Mouse (Mus musculus) MN1 (cell line): Measurements from ENCODE around the gene Fam20a.

Experiments used
- DNase-seq: peaks from one replicate; pipeline ENCODE4 v3.0.0-alpha.2; 2016; ENCODE audit warnings: low spot score

Gene Fam20a

DNA sequence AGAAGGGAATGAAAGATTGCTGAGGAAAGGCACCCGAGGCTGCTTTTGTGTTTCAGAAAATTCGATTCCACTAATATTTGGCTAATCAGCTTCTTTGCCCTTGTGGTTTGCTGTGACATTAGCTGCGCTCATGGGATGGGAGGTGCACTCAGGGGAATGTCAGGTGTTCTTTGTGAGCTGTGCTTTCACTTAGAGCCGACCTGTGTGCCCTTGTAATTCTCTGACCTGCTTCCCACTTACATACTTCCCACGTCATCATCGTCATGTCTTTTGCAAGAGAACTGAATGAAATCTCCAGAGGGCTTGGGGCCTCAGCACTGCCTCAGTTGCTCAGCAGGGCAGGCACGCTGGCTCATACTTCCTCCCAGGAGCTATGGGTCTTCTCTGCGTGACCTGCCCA is 68.9 kb downstream of the Fam20a start:
- DNase-seq: no peak

- DNase-seq: no peak
Observed at GRCm38 (mm10) chr11:109652505-109652904, 69.6 kb downstream of the Fam20a start.

GRCm38 (mm10) chr11:109651566-109652024 is 70.5 kb downstream of the Fam20a start:
- DNase-seq: no peak

GRCm38 (mm10) chr11:109650788-109651565 is 71.1 kb downstream of the Fam20a start:
- peak; percentile 96 for DNase-seq

GRCm38 (mm10) chr11:109649975-109650701 is 71.9 kb downstream of the Fam20a start:
- peak; percentile 93 for DNase-seq

DNA sequence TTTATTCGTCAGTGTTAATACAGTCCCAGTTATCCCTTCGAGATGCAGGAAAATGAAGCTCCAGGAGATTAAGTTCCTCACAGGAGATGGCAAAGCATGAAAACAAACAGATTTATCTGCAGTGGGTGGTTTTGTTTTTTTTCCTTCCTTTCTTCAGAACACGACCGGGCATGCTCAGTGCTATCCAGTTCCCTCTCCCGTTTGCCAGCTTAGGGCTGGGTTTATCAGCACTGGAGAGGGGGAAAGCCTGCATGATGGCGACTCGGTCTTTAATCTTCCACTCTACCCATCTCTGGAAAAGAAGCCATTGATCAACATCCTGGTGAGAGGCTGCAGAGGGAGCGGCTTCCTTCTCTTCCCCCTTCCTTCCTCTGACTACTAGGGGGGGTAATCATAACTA is 72.9 kb downstream of the Fam20a start, which contains the start of gene Prkar1a:
TSS of gene Prkar1a (plus strand) at position 200 of the 400 bp plus-strand sequence.
- no peak for DNase-seq

- no peak for DNase-seq
Observed at GRCm38 (mm10) chr11:109648510-109648909, 73.6 kb downstream of the Fam20a start.

GRCm38 (mm10) chr11:109641498-109642222 is 80.4 kb downstream of the Fam20a start:
- DNase-seq: no peak

DNA sequence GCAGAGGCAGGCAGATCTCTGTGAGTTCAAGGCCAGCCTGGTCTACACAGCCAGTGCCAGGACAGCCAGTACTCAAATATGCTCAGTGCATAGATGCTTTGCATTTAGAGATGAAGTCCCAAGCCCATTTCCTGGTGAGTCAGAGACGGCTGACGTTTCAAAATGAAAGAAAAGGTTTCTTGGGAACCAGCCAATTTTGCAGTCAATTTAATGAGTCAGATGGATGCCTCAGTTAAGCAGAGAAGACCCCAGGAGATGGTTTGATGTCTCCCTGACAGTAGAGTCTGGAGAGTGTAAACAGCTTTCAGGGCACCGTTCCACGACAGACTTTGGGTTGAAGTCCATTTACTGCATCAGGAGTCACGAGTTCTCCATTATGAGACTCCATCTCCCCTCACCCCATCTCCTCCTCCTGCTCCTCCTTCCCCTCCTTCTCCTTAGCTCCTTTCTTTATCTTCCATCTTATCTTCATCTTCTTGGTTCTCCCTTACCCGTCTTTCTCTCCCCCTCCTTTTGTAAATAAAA is 86.1 kb downstream of the Fam20a start:
- DNase-seq: peak; percentile 88

GRCm38 (mm10) chr11:109634928-109635327 is 87.2 kb downstream of the Fam20a start:
- DNase-seq: no peak

- peak; percentile 67 for DNase-seq
Observed at GRCm38 (mm10) chr11:109629021-109629521, 93.0 kb downstream of the Fam20a start.

GRCm38 (mm10) chr11:109628099-109628498 is 94.0 kb downstream of the Fam20a start:
- DNase-seq: no peak

- no peak for DNase-seq
Observed at GRCm38 (mm10) chr11:109627648-109628047, 94.4 kb downstream of the Fam20a start.

- DNase-seq: no peak
Observed at GRCm38 (mm10) chr11:109623238-109623637, 98.8 kb downstream of the Fam20a start.

- DNase-seq: peak; percentile 69
Observed at GRCm38 (mm10) chr11:109622518-109623037, 99.5 kb downstream of the Fam20a start.

DNA sequence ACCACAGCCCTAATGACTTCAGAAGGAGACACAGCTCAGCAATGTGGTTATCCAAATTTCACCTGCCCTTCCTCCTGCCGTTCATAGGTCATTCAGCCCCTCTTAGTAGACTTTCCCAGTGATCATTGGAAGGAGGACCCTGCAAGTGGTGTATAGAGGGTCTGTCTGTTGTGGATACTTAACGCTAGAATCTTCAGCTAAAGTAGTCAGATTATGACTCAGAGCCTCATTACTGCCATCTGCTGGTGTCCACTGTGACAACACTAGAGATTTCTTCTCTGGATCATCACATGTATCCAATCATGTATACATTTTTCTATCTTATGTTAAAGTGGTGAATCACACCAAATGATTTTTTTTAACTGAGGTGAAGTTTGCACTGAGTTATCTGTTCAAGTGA is 100.9 kb downstream of the Fam20a start:
- DNase-seq: peak; percentile 87

- DNase-seq: peak; percentile 63
Observed at GRCm38 (mm10) chr11:109620356-109620755, 101.7 kb downstream of the Fam20a start.
